Mouse (Mus musculus): ENCODE measurements at regions not wholly inside any gene's neighbourhood (a gene's known extent, or its start where the extent isn't known, plus 50 kb on each side); places are given as distances from the start of the nearest gene placed in this dataset.

- H3K4me3 ChIP-seq (ENCODE audit: low read depth, low read length) = no peak overlapping the region
- no peak for DNase-seq (ENCODE audit: low spot score)
- H3K27me3 ChIP-seq (ENCODE audit: insufficient read depth, low read length) = no peaks in the 10 kb centered on the region
- H3K36me3 ChIP-seq (replicated peaks) = no peaks in the 10 kb centered on the region
- H3K4me1 ChIP-seq (ENCODE audit: insufficient read depth, low read depth, low read length) = no peaks in the 10 kb centered on the region
- H3K9me3 ChIP-seq (replicated peaks) = peaks cover 21% of the 10 kb centered on the region
- no peak for TF ChIP-seq POLR2AphosphoS5 (IDR thresholded peaks at IDR 0.05; ENCODE audit: insufficient replicate concordance, low read depth, low read length)
- TF ChIP-seq GATA2 (IDR thresholded peaks at IDR 0.05; ENCODE audit: borderline replicate concordance, low read depth, low read length) = no peak
- no peak for TF ChIP-seq GATA1 (IDR thresholded peaks at IDR 0.05; ENCODE audit: borderline replicate concordance, low read length)
- TF ChIP-seq TAL1 (conservative IDR thresholded peaks at IDR 0.05; ENCODE audit: low read depth, low read length) = no peak
- no peak for TF ChIP-seq CTCF (IDR thresholded peaks at IDR 0.05; ENCODE audit: low read depth, low read length)
- ATAC-seq (ENCODE audit: extremely low read depth, insufficient number of reproducible peaks, low FRiP score, poor library complexity, severe bottlenecking) = no peak
These were observed 150.5 kb downstream of the Trim29 start for GRCm38 (mm10) chr9:43461131-43461530.

GRCm38 (mm10) chr9:43463445-43464090 is 152.9 kb downstream of the Trim29 start:
- H3K4me3 ChIP-seq (ENCODE audit: low read depth, low read length) = no peak overlapping the region
- peaks cover 29% of the 10 kb centered on the region for H3K9me3 ChIP-seq (replicated peaks)
- TF ChIP-seq POLR2AphosphoS5 (IDR thresholded peaks at IDR 0.05; ENCODE audit: insufficient replicate concordance, low read depth, low read length) (no peak), GATA2 (IDR thresholded peaks at IDR 0.05; ENCODE audit: borderline replicate concordance, low read depth, low read length) (no peak), CTCF (IDR thresholded peaks at IDR 0.05; ENCODE audit: low read depth, low read length) (no peak), GATA1 (IDR thresholded peaks at IDR 0.05; ENCODE audit: borderline replicate concordance, low read length) (no peak), TAL1 (conservative IDR thresholded peaks at IDR 0.05; ENCODE audit: low read depth, low read length) (no peak)
- ATAC-seq (ENCODE audit: extremely low read depth, insufficient number of reproducible peaks, low FRiP score, poor library complexity, severe bottlenecking) = no peak
- H3K27me3 ChIP-seq (ENCODE audit: insufficient read depth, low read length) = no peaks in the 10 kb centered on the region
- no peaks in the 10 kb centered on the region for H3K36me3 ChIP-seq (replicated peaks)
- DNase-seq (ENCODE audit: low spot score) = no peak
- H3K4me1 ChIP-seq (ENCODE audit: insufficient read depth, low read depth, low read length) = no peaks in the 10 kb centered on the region

GRCm38 (mm10) chr9:43465129-43465528 is 154.5 kb downstream of the Trim29 start:
- Histone ChIP-seq H3K27me3 (ENCODE audit: insufficient read depth, low read length) (no peaks in the 10 kb centered on the region), H3K4me1 (ENCODE audit: insufficient read depth, low read depth, low read length) (no peaks in the 10 kb centered on the region), H3K9me3 (replicated peaks) (peaks cover 32% of the 10 kb centered on the region), H3K36me3 (replicated peaks) (no peaks in the 10 kb centered on the region), H3K4me3 (ENCODE audit: low read depth, low read length) (no peak overlapping the region)
- TF ChIP-seq CTCF (IDR thresholded peaks at IDR 0.05; ENCODE audit: low read depth, low read length) = no peak
- no peak for ATAC-seq (ENCODE audit: extremely low read depth, insufficient number of reproducible peaks, low FRiP score, poor library complexity, severe bottlenecking)
- DNase-seq (ENCODE audit: low spot score) = no peak

- no peaks in the 10 kb centered on the region for H3K4me1 ChIP-seq (ENCODE audit: insufficient read depth, low read depth, low read length)
- peaks cover 36% of the 10 kb centered on the region for H3K9me3 ChIP-seq (replicated peaks)
- H3K36me3 ChIP-seq (replicated peaks) = no peaks in the 10 kb centered on the region
- TF ChIP-seq TAL1 (conservative IDR thresholded peaks at IDR 0.05; ENCODE audit: low read depth, low read length) = no peak
- no peak overlapping the region for H3K4me3 ChIP-seq (ENCODE audit: low read depth, low read length)
- ATAC-seq (ENCODE audit: extremely low read depth, insufficient number of reproducible peaks, low FRiP score, poor library complexity, severe bottlenecking) (no peak), DNase-seq (ENCODE audit: low spot score) (no peak)
- no peaks in the 10 kb centered on the region for H3K27me3 ChIP-seq (ENCODE audit: insufficient read depth, low read length)
These were observed 155.2 kb downstream of the Trim29 start for GRCm38 (mm10) chr9:43465731-43466330.

- no peak overlapping the region for H3K4me3 ChIP-seq (ENCODE audit: low read depth, low read length)
- ATAC-seq (ENCODE audit: extremely low read depth, insufficient number of reproducible peaks, low FRiP score, poor library complexity, severe bottlenecking) (no peak), DNase-seq (ENCODE audit: low spot score) (no peak)
- peaks cover 36% of the 10 kb centered on the region for H3K9me3 ChIP-seq (replicated peaks)
- TF ChIP-seq CTCF (IDR thresholded peaks at IDR 0.05; ENCODE audit: low read depth, low read length) (no peak), TAL1 (conservative IDR thresholded peaks at IDR 0.05; ENCODE audit: low read depth, low read length) (no peak), GATA1 (IDR thresholded peaks at IDR 0.05; ENCODE audit: borderline replicate concordance, low read length) (no peak), POLR2AphosphoS5 (IDR thresholded peaks at IDR 0.05; ENCODE audit: insufficient replicate concordance, low read depth, low read length) (no peak), GATA2 (IDR thresholded peaks at IDR 0.05; ENCODE audit: borderline replicate concordance, low read depth, low read length) (no peak)
- no peaks in the 10 kb centered on the region for H3K4me1 ChIP-seq (ENCODE audit: insufficient read depth, low read depth, low read length)
- H3K36me3 ChIP-seq (replicated peaks) = no peaks in the 10 kb centered on the region
- H3K27me3 ChIP-seq (ENCODE audit: insufficient read depth, low read length) = no peaks in the 10 kb centered on the region
These were observed 156.2 kb downstream of the Trim29 start for GRCm38 (mm10) chr9:43466883-43467282.

GRCm38 (mm10) chr9:43469215-43469614 is 158.6 kb downstream of the Trim29 start:
- Histone ChIP-seq H3K4me1 (ENCODE audit: insufficient read depth, low read depth, low read length) (no peaks in the 10 kb centered on the region), H3K4me3 (ENCODE audit: low read depth, low read length) (no peak overlapping the region), H3K36me3 (replicated peaks) (no peaks in the 10 kb centered on the region), H3K27me3 (ENCODE audit: insufficient read depth, low read length) (no peaks in the 10 kb centered on the region), H3K9me3 (replicated peaks) (peaks cover 41% of the 10 kb centered on the region)
- no peak for TF ChIP-seq POLR2AphosphoS5 (IDR thresholded peaks at IDR 0.05; ENCODE audit: insufficient replicate concordance, low read depth, low read length)
- no peak for TF ChIP-seq CTCF (IDR thresholded peaks at IDR 0.05; ENCODE audit: low read depth, low read length)
- TF ChIP-seq GATA2 (IDR thresholded peaks at IDR 0.05; ENCODE audit: borderline replicate concordance, low read depth, low read length) = no peak
- no peak for TF ChIP-seq TAL1 (conservative IDR thresholded peaks at IDR 0.05; ENCODE audit: low read depth, low read length)
- no peak for TF ChIP-seq GATA1 (IDR thresholded peaks at IDR 0.05; ENCODE audit: borderline replicate concordance, low read length)
- DNase-seq (ENCODE audit: low spot score) (no peak), ATAC-seq (ENCODE audit: extremely low read depth, insufficient number of reproducible peaks, low FRiP score, poor library complexity, severe bottlenecking) (no peak)
